Mouse (Mus musculus): ENCODE data around the gene Cdk14. TPM values are rescaled to one million over a fixed set of nuclear protein-coding genes. Genes with fewer than 3 reads are reported as not detected.

The Cdk14 gene
- polyA plus RNA-seq, 2 experiments = 0.68 to 1.4 TPM

DNA sequence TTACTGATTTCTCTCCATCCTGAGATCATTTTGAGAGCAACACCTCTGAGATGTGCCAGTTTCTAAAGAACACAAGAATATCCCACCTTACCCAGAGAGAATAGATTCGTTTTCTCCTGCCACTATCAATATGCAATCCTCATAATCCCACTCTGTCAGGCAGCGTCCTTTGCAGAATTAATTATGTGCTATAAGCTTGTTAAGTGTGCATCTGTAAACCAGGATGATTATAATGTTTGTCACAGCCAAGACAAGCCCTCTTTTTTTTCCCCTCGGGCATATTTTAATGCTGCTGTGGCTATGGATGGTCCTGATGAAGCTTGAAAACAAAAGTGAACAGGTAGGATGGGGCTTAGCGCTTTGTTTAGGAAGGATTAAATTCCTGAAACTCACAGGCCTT, 542.5 kb downstream of the Cdk14 start:
- Histone ChIP-seq H3K9ac (replicated peaks) (no peak overlapping the region), H3K27me3 (ENCODE audit: control insufficient read depth, insufficient read depth, low read length) (no peaks in the 10 kb centered on the region), H3K9me3 (ENCODE audit: control insufficient read depth, low read length) (no peaks in the 10 kb centered on the region), H3K4me3 (ENCODE audit: insufficient read depth in 1 of 2, low read depth in 2 of 2, low read length in 2 of 2) (no peak overlapping the region), H3K27ac (no peak overlapping the region), H3K36me3 (replicated peaks; ENCODE audit: control insufficient read depth, insufficient read depth, low read depth) (no peaks in the 10 kb centered on the region), H3K4me1 (replicated peaks; ENCODE audit: control insufficient read depth in 2 of 2, insufficient read depth in 2 of 2, low read length in 1 of 2) (no peaks in the 10 kb centered on the region), H3K4me2 (ENCODE audit: low read depth) (no peak overlapping the region)
- ATAC-seq (ENCODE audit: insufficient read depth) (no peak), DNase-seq (ENCODE audit: low read depth in 3 of 3, low spot score in 3 of 3) (no peak)
- no peak for TF ChIP-seq CTCF (IDR thresholded peaks at IDR 0.05; ENCODE audit: low read depth)
- no peak for TF ChIP-seq EP300 (IDR thresholded peaks at IDR 0.05; ENCODE audit: low read depth)
- 52% methylated on average over 4 of the region's 4 CpGs for WGBS (ENCODE audit: insufficient replicate concordance)

DNA sequence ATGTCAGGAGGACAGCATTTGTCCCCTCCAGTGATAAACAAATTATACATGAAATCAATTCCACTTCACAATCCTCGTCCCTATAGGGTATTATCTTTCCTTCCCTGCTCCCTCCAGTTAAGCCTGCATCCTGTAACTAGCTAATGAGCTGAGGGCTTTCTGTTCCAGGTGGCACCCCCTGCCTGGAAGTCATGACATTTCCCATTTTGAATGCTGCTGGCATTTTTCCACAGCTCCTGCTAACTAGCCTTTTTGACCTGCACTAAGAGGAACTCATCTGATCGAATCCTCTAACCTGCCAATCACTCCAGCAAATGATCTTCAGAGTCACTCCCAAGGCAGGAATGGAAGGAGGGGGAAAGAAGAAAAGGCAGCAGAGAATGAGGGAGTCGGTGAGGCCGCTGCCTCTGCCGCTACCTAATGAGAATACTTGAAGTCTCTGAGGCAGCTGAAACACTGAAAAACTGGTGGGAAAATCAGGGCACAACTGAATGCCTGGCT, 542.9 kb downstream of the Cdk14 start:
- H3K4me3 ChIP-seq (ENCODE audit: insufficient read depth in 1 of 2, low read depth in 2 of 2, low read length in 2 of 2) = no peak overlapping the region
- no peaks in the 10 kb centered on the region for H3K9me3 ChIP-seq (ENCODE audit: control insufficient read depth, low read length)
- TF ChIP-seq EP300 (IDR thresholded peaks at IDR 0.05; ENCODE audit: low read depth) = no peak
- no peak for TF ChIP-seq CTCF (IDR thresholded peaks at IDR 0.05; ENCODE audit: low read depth)
- DNase-seq (ENCODE audit: low read depth in 3 of 3, low spot score in 3 of 3) (no peak), ATAC-seq (ENCODE audit: insufficient read depth) (no peak)
- no peak overlapping the region for H3K4me2 ChIP-seq (ENCODE audit: low read depth)
- 58% methylated on average over 5 of the region's 5 CpGs for WGBS (ENCODE audit: insufficient replicate concordance)
- no peaks in the 10 kb centered on the region for H3K36me3 ChIP-seq (replicated peaks; ENCODE audit: control insufficient read depth, insufficient read depth, low read depth)
- H3K9ac ChIP-seq (replicated peaks) = no peak overlapping the region
- H3K27me3 ChIP-seq (ENCODE audit: control insufficient read depth, insufficient read depth, low read length) = no peaks in the 10 kb centered on the region
- no peaks in the 10 kb centered on the region for H3K4me1 ChIP-seq (replicated peaks; ENCODE audit: control insufficient read depth in 2 of 2, insufficient read depth in 2 of 2, low read length in 1 of 2)
- no peak overlapping the region for H3K27ac ChIP-seq

DNA sequence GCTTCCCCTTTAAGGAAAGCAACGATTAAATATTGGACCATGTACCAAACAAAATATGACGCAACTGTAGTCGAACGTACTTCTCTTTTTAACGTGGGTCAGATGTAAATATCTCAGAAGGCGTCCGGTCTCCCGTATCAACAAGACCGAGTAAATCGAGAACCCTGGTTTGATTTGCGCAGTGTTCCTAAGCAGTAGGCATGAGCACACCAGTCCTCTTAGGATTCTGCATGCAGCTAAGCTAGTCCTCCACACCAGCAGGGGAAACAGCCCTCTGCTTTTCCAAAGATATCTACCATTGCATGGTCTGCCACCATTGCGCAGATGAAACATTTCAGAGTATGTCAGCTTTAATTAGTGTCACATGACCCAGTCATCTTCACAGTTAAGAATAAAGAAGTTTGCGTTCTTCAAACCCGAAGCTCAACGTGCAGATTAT, 543.4 kb downstream of the Cdk14 start:
- 59% methylated on average over 15 of the region's 15 CpGs for WGBS (ENCODE audit: insufficient replicate concordance)
- no peaks in the 10 kb centered on the region for H3K27me3 ChIP-seq (ENCODE audit: control insufficient read depth, insufficient read depth, low read length)
- ATAC-seq (ENCODE audit: insufficient read depth) (no peak), DNase-seq (ENCODE audit: low read depth in 3 of 3, low spot score in 3 of 3) (no peak)
- H3K36me3 ChIP-seq (replicated peaks; ENCODE audit: control insufficient read depth, insufficient read depth, low read depth) = no peaks in the 10 kb centered on the region
- no peak overlapping the region for H3K4me2 ChIP-seq (ENCODE audit: low read depth)
- no peaks in the 10 kb centered on the region for H3K9me3 ChIP-seq (ENCODE audit: control insufficient read depth, low read length)
- no peaks in the 10 kb centered on the region for H3K4me1 ChIP-seq (replicated peaks; ENCODE audit: control insufficient read depth in 2 of 2, insufficient read depth in 2 of 2, low read length in 1 of 2)
- TF ChIP-seq EP300 (IDR thresholded peaks at IDR 0.05; ENCODE audit: low read depth) = no peak
- no peak for TF ChIP-seq CTCF (IDR thresholded peaks at IDR 0.05; ENCODE audit: low read depth)
- no peak overlapping the region for H3K27ac ChIP-seq
- H3K4me3 ChIP-seq (ENCODE audit: insufficient read depth in 1 of 2, low read depth in 2 of 2, low read length in 2 of 2) = no peak overlapping the region
- no peak overlapping the region for H3K9ac ChIP-seq (replicated peaks)

DNA sequence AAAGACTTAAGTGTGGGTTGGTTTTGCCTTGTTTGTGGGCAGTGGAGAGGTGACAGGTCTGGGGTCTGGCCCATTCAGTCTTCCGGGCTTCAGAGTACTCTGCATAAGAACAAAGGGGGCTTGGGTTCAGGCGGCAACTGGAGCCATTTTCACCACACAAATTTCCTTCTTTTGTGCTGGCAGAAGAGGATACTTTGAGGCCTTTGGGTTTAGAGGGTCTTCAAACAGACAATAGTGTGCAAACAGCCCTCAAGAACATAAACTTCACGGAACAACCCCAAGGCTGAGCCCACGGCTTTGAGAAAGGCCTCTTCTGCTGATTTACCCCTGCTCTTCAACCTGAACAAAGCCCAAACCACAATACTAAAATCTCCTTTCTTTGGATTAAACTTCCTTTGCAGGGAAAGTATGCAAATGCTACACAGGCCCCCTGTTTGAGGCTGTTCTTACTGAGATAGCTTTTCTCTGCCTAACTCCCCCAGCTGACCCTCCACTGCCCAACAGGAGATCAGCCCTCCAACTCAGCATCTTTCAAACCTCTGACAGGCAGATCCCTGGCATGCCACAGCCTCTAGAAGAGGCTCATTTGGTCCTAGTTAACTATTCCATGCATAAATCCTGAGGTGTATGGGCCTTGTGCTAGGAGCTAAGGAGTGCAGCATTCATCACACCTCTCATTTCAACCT, 549.9 kb downstream of the Cdk14 start:
- Histone ChIP-seq H3K36me3 (replicated peaks; ENCODE audit: control insufficient read depth, insufficient read depth, low read depth) (no peaks in the 10 kb centered on the region), H3K4me1 (replicated peaks; ENCODE audit: control insufficient read depth in 2 of 2, insufficient read depth in 2 of 2, low read length in 1 of 2) (no peaks in the 10 kb centered on the region), H3K9ac (replicated peaks) (no peak overlapping the region), H3K4me2 (ENCODE audit: low read depth) (no peak overlapping the region), H3K9me3 (ENCODE audit: control insufficient read depth, low read length) (no peaks in the 10 kb centered on the region), H3K27ac (no peak overlapping the region), H3K27me3 (ENCODE audit: control insufficient read depth, insufficient read depth, low read length) (no peaks in the 10 kb centered on the region), H3K4me3 (ENCODE audit: insufficient read depth in 1 of 2, low read depth in 2 of 2, low read length in 2 of 2) (no peak overlapping the region)
- WGBS (ENCODE audit: insufficient replicate concordance) = 42% methylated on average over 4 of the region's 4 CpGs
- TF ChIP-seq CTCF (IDR thresholded peaks at IDR 0.05; ENCODE audit: low read depth) (no peak), EP300 (IDR thresholded peaks at IDR 0.05; ENCODE audit: low read depth) (no peak)
- no peak for DNase-seq (ENCODE audit: low read depth in 3 of 3, low spot score in 3 of 3)
- ATAC-seq (ENCODE audit: insufficient read depth) = no peak

DNA sequence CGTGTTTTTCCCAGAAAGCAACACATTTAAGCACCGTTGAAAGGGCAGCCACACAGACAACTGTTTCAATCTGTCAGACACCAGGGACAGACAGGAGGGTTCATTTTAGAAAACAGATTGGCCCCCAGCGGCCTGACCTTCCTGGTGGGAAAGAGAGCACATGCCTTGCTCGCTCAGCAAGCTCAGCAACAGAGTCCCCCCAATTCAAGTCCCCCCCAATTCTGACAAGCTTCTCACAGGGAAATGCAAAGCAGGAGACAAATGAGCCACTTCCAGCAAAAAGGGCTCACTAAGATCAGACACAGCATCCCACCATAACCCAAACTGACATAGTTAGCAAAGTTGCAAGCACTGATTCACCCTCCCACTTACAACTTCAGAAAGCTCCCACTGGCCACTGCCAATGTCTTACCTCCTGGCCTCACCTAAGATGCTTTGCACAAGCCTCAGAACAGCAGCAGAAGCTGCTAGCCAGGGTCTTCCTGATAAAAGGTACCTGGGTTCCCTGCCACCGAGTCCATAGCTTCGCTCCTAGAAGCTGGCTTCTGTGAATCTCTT, 551.5 kb downstream of the Cdk14 start:
- no peak for TF ChIP-seq EP300 (IDR thresholded peaks at IDR 0.05; ENCODE audit: low read depth)
- TF ChIP-seq CTCF (IDR thresholded peaks at IDR 0.05; ENCODE audit: low read depth) = no peak
- Histone ChIP-seq H3K9me3 (ENCODE audit: control insufficient read depth, low read length) (no peaks in the 10 kb centered on the region), H3K36me3 (replicated peaks; ENCODE audit: control insufficient read depth, insufficient read depth, low read depth) (no peaks in the 10 kb centered on the region), H3K27me3 (ENCODE audit: control insufficient read depth, insufficient read depth, low read length) (no peaks in the 10 kb centered on the region), H3K27ac (no peak overlapping the region), H3K9ac (replicated peaks) (no peak overlapping the region), H3K4me1 (replicated peaks; ENCODE audit: control insufficient read depth in 2 of 2, insufficient read depth in 2 of 2, low read length in 1 of 2) (no peaks in the 10 kb centered on the region), H3K4me3 (ENCODE audit: insufficient read depth in 1 of 2, low read depth in 2 of 2, low read length in 2 of 2) (no peak overlapping the region), H3K4me2 (ENCODE audit: low read depth) (no peak overlapping the region)
- WGBS (ENCODE audit: insufficient replicate concordance) = 51% methylated on average over 6 of the region's 6 CpGs
- ATAC-seq (ENCODE audit: insufficient read depth) = no peak
- DNase-seq (ENCODE audit: low read depth in 3 of 3, low spot score in 3 of 3) = no peak
